Mouse (Mus musculus) MEL (cell line): ENCODE measurements around the gene Kcne2. TPM values are rescaled to one million over a fixed set of nuclear protein-coding genes. Genes with fewer than 3 reads are reported as not detected.

ENCODE experiments used
- DNase-seq: peaks from one replicate; pipeline ENCODE4 v3.0.0; 2011; ENCODE audit warnings: low read depth, low spot score
- H3K27ac ChIP-seq: 2 replicates; pipeline ENCODE4 v1.5.1; 2012; ENCODE audit warnings: low read depth, mild to moderate bottlenecking, control low read depth, low read length, moderate library complexity; ENCODE audit not compliant: control insufficient read depth
- H3K27me3 ChIP-seq, 2 experiments: fragments of 150-350 bp in 1 of 2; sonication (generic) in 1 of 2; 2 replicates each; pipeline ENCODE4 v1.6.1; 2012; ENCODE audit warnings: low read length in 2 of 2, mild to moderate bottlenecking in 2 of 2, improper control_type of control experiment in 1 of 2, moderate library complexity in 1 of 2; ENCODE audit not compliant: insufficient read depth in 2 of 2, control insufficient read depth in 1 of 2
- H3K36me3 ChIP-seq, 2 experiments: 2 replicates each; pipeline ENCODE4 v1.6.1; 2012 to 2014; ENCODE audit warnings: low read length in 2 of 2, improper control_type of control experiment in 1 of 2, inconsistent platforms in 1 of 2, mild to moderate bottlenecking in 1 of 2; ENCODE audit not compliant: insufficient read depth in 2 of 2, control insufficient read depth in 1 of 2
- H3K4me1 ChIP-seq, 2 experiments: fragments of 150-350 bp in 1 of 2; sonication (generic) in 1 of 2; 2 replicates each; pipeline ENCODE4 v1.6.1; 2012; ENCODE audit warnings: low read length in 2 of 2, improper control_type of control experiment in 1 of 2, mild to moderate bottlenecking in 1 of 2; ENCODE audit not compliant: insufficient read depth in 2 of 2, control insufficient read depth in 1 of 2
- H3K4me3 ChIP-seq, 2 experiments: fragments of 150-350 bp in 1 of 2; sonication (generic) in 1 of 2; 2 replicates each; pipeline ENCODE4 v1.5.1; 2012; ENCODE audit warnings: low read depth in 2 of 2, low read length in 2 of 2, mild to moderate bottlenecking in 2 of 2, moderate library complexity in 2 of 2, control low read depth in 1 of 2, improper control_type of control experiment in 1 of 2; ENCODE audit not compliant: control insufficient read depth in 1 of 2, insufficient read depth in 1 of 2
- H3K79me2 ChIP-seq: 2 replicates; pipeline ENCODE4 v1.6.1; 2012; ENCODE audit warnings: mild to moderate bottlenecking, low read length, moderate library complexity; ENCODE audit not compliant: control insufficient read depth, poor library complexity, insufficient read depth
- H3K9ac ChIP-seq: 2 replicates; pipeline ENCODE4 v1.6.1; 2012; ENCODE audit warnings: low read depth, mild to moderate bottlenecking, control low read depth, low read length, moderate library complexity; ENCODE audit not compliant: control insufficient read depth, poor library complexity, severe bottlenecking
- H3K9me3 ChIP-seq: fragments of 150-350 bp; sonication (generic); replicated peaks from 2 replicates; pipeline ENCODE4 v1.6.1; 2012; ENCODE audit warnings: mild to moderate bottlenecking, low read length, improper control_type of control experiment, moderate library complexity; ENCODE audit not compliant: insufficient read depth
- BHLHE40 ChIP-seq: IDR thresholded peaks from 2 replicates; pipeline ENCODE4 v1.6.1; 2012; ENCODE audit warnings: low read depth, mild to moderate bottlenecking, inconsistent platforms, low read length, improper control_type of control experiment, borderline replicate concordance
- CHD1 ChIP-seq: IDR thresholded peaks from 2 replicates; pipeline ENCODE4 v1.6.1; 2012; ENCODE audit warnings: low read depth, mild to moderate bottlenecking, inconsistent platforms, low read length, improper control_type of control experiment
- CHD2 ChIP-seq: IDR thresholded peaks from 2 replicates; pipeline ENCODE4 v1.6.1; 2011; ENCODE audit warnings: low read length, improper control_type of control experiment
- EP300 ChIP-seq, 2 experiments: IDR thresholded peaks; 2 replicates each; pipeline ENCODE4 v1.6.1; 2011; ENCODE audit warnings: improper control_type of control experiment in 2 of 2, low read length in 2 of 2, low read depth in 1 of 2, mild to moderate bottlenecking in 1 of 2
- GABPA ChIP-seq: IDR thresholded peaks from 2 replicates; pipeline ENCODE4 v1.6.1; 2012; ENCODE audit warnings: low read depth, mild to moderate bottlenecking, inconsistent platforms, low read length, improper control_type of control experiment, moderate library complexity
- HCFC1 ChIP-seq: IDR thresholded peaks from 2 replicates; pipeline ENCODE4 v1.6.1; 2012; ENCODE audit warnings: low read depth, mild to moderate bottlenecking, inconsistent platforms, low read length, improper control_type of control experiment, moderate library complexity
- JUND ChIP-seq: IDR thresholded peaks from 2 replicates; pipeline ENCODE4 v1.6.1; 2011; ENCODE audit warnings: low read depth, mild to moderate bottlenecking, improper control_type of control experiment, low read length
- KAT2A ChIP-seq: conservative IDR thresholded peaks from 2 replicates; pipeline ENCODE4 v1.6.1; 2012; ENCODE audit warnings: low read depth, low read length, improper control_type of control experiment, inconsistent platforms
- MAZ ChIP-seq: IDR thresholded peaks from 2 replicates; pipeline ENCODE4 v1.6.1; 2012; ENCODE audit warnings: low read depth, mild to moderate bottlenecking, inconsistent platforms, low read length, improper control_type of control experiment
- MXI1 ChIP-seq: IDR thresholded peaks from 2 replicates; pipeline ENCODE4 v1.6.1; 2011; ENCODE audit warnings: mild to moderate bottlenecking, low read depth, low read length, improper control_type of control experiment
- MYB ChIP-seq: IDR thresholded peaks from 2 replicates; pipeline ENCODE4 v1.6.1; 2011; ENCODE audit warnings: mild to moderate bottlenecking, low read depth, low read length, improper control_type of control experiment
- NRF1 ChIP-seq: IDR thresholded peaks from 2 replicates; pipeline ENCODE4 v1.6.1; 2014; ENCODE audit warnings: low read depth, mild to moderate bottlenecking, inconsistent platforms, low read length, improper control_type of control experiment, moderate library complexity; ENCODE audit not compliant: poor library complexity, insufficient read depth, severe bottlenecking
- POLR2AphosphoS2 ChIP-seq: IDR thresholded peaks from 2 replicates; pipeline ENCODE4 v1.6.1; 2011; ENCODE audit warnings: low read length, improper control_type of control experiment
- SIN3A ChIP-seq: IDR thresholded peaks from 2 replicates; pipeline ENCODE4 v1.6.1; 2012; ENCODE audit warnings: low read length, improper control_type of control experiment, inconsistent platforms
- TBP ChIP-seq: IDR thresholded peaks from 2 replicates; pipeline ENCODE4 v1.8.0; 2011; ENCODE audit warnings: low read depth, low read length, improper control_type of control experiment
- UBTF ChIP-seq: IDR thresholded peaks from 2 replicates; pipeline ENCODE4 v1.6.1; 2012; ENCODE audit warnings: low read depth, mild to moderate bottlenecking, inconsistent platforms, low read length, improper control_type of control experiment, moderate library complexity, borderline replicate concordance; ENCODE audit not compliant: insufficient read depth
- USF2 ChIP-seq, 2 experiments: IDR thresholded peaks; 2 replicates each; pipeline ENCODE4 v1.6.1; 2011 to 2012; ENCODE audit warnings: improper control_type of control experiment in 2 of 2, low read length in 2 of 2, borderline replicate concordance in 1 of 2, inconsistent platforms in 1 of 2, low read depth in 1 of 2, mild to moderate bottlenecking in 1 of 2; ENCODE audit not compliant: insufficient read depth in 1 of 2
- ZNF384 ChIP-seq: IDR thresholded peaks from 2 replicates; pipeline ENCODE4 v1.6.1; 2012; ENCODE audit warnings: low read depth, mild to moderate bottlenecking, inconsistent platforms, low read length, improper control_type of control experiment
- polyA plus RNA-seq, 2 experiments: library from polyadenylated mRNA; stranded (reverse) in 1 of 2; unstranded in 1 of 2; fragments of >175 nt in 1 of 2; fragments of >200 nt in 1 of 2; gene quantifications; 2 replicates each; pipeline versions ENCODE4 v1.2.1 to v1.2.4; 2012; ENCODE audit warnings: low replicate concordance in 2 of 2, low read depth in 1 of 2; ENCODE audit not compliant: insufficient read length in 2 of 2, insufficient read depth in 1 of 2, missing spikeins in 1 of 2
- total RNA-seq: library from RNA; depleted of rRNA; stranded (reverse); fragments of 300-350 nt; gene quantifications from 2 replicates; pipeline ENCODE4 v1.2.3, GENCODE M21; 2012

The Kcne2 gene
- total and polyA plus RNA-seq, 3 experiments, result 0.06 TPM; not detected in 2

DNA sequence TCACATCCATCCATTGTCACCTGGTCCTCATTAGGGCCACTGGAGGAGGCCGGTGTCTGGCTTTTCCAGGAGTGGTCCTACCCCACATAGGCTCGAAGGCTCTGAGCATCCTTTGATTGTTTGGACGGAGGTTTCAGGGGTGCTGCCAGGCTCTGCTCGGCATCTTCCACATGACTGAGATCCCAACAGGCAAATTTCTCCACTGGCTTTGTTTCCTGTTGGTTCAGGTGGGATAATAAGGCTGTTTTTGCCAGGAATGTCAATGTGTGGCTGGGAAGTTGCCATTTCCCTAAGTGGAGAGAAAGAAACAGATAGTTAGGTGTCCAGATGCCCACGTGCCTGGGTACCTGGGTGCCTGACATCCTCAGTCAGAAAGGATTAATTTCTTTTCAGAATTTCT is 17.7 kb upstream of the Kcne2 start:
- H3K9me3 ChIP-seq, result no peaks in the 10 kb centered on the region
- H3K79me2 ChIP-seq, result no peaks in the 10 kb centered on the region
- H3K4me1 ChIP-seq, result no peaks in the 10 kb centered on the region
- no peak for TF ChIP-seq ZNF384
- no peak for TF ChIP-seq SIN3A
- no peak overlapping the region for H3K4me3 ChIP-seq
- no peak for DNase-seq
- no peak overlapping the region for H3K27ac ChIP-seq
- H3K27me3 ChIP-seq, result peaks cover 19 to 28% of the 10 kb centered on the region in 2 experiments
- H3K9ac ChIP-seq, result no peak overlapping the region
- no peaks in the 10 kb centered on the region for H3K36me3 ChIP-seq

DNA sequence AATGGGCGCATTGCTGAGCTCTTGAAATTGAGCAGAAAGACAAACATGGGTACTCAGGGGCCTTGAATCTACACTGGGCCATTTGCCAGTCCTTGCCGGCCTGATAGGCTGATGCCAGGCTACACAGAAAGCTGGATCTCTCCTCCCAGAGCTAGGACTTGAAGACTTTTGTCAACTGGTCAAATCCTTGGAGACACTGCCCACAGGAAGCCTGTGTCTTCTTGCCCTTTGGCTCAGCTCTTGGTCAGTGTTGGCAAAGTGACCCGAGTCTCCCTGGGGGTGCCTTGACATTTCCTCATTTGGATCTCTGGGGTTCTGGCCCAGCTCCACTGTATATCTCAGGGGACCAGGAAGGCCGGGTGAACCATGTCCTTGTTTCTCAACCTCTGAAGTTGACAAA is 16.7 kb upstream of the Kcne2 start:
- no peaks in the 10 kb centered on the region for H3K9me3 ChIP-seq
- H3K79me2 ChIP-seq, result no peaks in the 10 kb centered on the region
- H3K9ac ChIP-seq, result no peak overlapping the region
- H3K36me3 ChIP-seq, result no peaks in the 10 kb centered on the region
- H3K4me1 ChIP-seq, result no peaks in the 10 kb centered on the region
- DNase-seq, result no peak
- no peak for TF ChIP-seq ZNF384
- no peak for TF ChIP-seq TBP
- TF ChIP-seq CHD2, result no peak
- no peak for TF ChIP-seq SIN3A
- TF ChIP-seq MAZ, result no peak
- TF ChIP-seq NRF1, result no peak
- TF ChIP-seq POLR2AphosphoS2, result no peak
- TF ChIP-seq MYB, result no peak
- no peak for TF ChIP-seq BHLHE40
- TF ChIP-seq UBTF, result no peak
- no peak for TF ChIP-seq JUND
- TF ChIP-seq GABPA, result no peak
- TF ChIP-seq EP300 (IDR thresholded peaks at IDR 0.05; ENCODE audit: low read depth in 1 of 2, low read length in 2 of 2), result no peak
- TF ChIP-seq KAT2A, result no peak
- TF ChIP-seq MXI1, result no peak
- no peak overlapping the region for H3K4me3 ChIP-seq
- H3K27ac ChIP-seq, result no peak overlapping the region
- H3K27me3 ChIP-seq, result peaks cover 14 to 25% of the 10 kb centered on the region in 2 experiments

DNA sequence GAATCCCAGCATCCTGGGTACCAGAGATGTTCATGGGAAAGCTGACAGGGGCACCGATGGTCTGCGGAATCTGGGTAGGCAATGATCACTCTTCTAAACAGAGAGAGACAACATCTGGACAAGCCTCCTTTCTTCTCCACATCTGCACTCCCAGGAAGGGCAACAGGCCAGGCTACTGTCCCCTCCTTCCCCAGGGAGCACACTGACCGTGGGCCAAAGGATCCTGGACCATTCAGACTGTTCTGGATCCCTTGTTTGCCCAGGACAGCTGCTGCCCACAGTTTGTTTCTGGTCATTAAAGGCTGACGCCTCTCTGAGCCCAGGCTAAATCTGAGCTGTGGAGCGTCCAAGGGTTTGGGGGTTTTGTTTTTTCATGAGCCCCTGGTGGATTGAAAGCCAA is 9.5 kb upstream of the Kcne2 start:
- TF ChIP-seq CHD1 (no peak), SIN3A (no peak), USF2 (IDR thresholded peaks at IDR 0.05; ENCODE audit: borderline replicate concordance in 1 of 2, insufficient read depth in 1 of 2, low read depth in 1 of 2, low read length in 2 of 2) (no peak), NRF1 (no peak), HCFC1 (no peak), KAT2A (no peak)
- TF ChIP-seq, all 39 proteins: peak for 0
- Histone ChIP-seq H3K9ac (no peak overlapping the region), H3K79me2 (no peaks in the 10 kb centered on the region), H3K9me3 (no peaks in the 10 kb centered on the region), H3K4me1 (no peaks in the 10 kb centered on the region), H3K27ac (no peak overlapping the region), H3K36me3 (no peaks in the 10 kb centered on the region), H3K4me3 (no peak overlapping the region), H3K27me3 (peaks cover 0 to 3% of the 10 kb centered on the region in 2 experiments; a peak in 1 of 4 replicates)
- no peak for DNase-seq
